Mouse (Mus musculus) spleen, adult 2 months (tissue): Measurements from ENCODE around the gene Nfe2l3. TPM values are rescaled to one million over a fixed set of nuclear protein-coding genes. Genes with fewer than 3 reads are reported as not detected.
"Not testable (repeated sequence)": the region's sequence is repeated elsewhere in the genome, so short reads cannot be mapped to it uniquely, and the experiment has no call there.

Source experiments
- DNase-seq, 2 experiments: peaks; one replicate each; pipeline versions ENCODE4 v3.0.0 to v3.0.0-alpha.2; 2012 to 2021; ENCODE audit warnings: low spot score in 2 of 2, low read depth in 1 of 2
- H3K27ac ChIP-seq: fragments of 200-500 bp; 2 replicates; pipeline ENCODE4 v1.5.1; 2012; ENCODE audit warnings: low read length, inconsistent platforms; ENCODE audit not compliant: insufficient read depth
- H3K27me3 ChIP-seq: fragments of 200-500 bp; 2 replicates; pipeline ENCODE4 v1.6.1; 2012; ENCODE audit warnings: mild to moderate bottlenecking, moderate library complexity, low read length, inconsistent platforms; ENCODE audit not compliant: control insufficient read depth, insufficient read depth
- H3K36me3 ChIP-seq: fragments of 200-500 bp; 2 replicates; pipeline ENCODE4 v1.6.1; 2012; ENCODE audit warnings: mild to moderate bottlenecking, low read length, inconsistent platforms; ENCODE audit not compliant: control insufficient read depth, insufficient read depth
- H3K4me1 ChIP-seq: fragments of 200-500 bp; 2 replicates; pipeline ENCODE4 v1.6.1; 2011; ENCODE audit warnings: inconsistent platforms; ENCODE audit not compliant: control insufficient read depth, insufficient read depth, insufficient read length
- H3K4me3 ChIP-seq: fragments of 200-500 bp; 2 replicates; pipeline ENCODE4 v1.5.1; 2011; ENCODE audit warnings: mild to moderate bottlenecking, inconsistent platforms; ENCODE audit not compliant: insufficient read depth, insufficient read length; ENCODE audit errors: extremely low read depth
- CTCF ChIP-seq: fragments of 200-500 bp; IDR thresholded peaks from 2 replicates; pipeline ENCODE4 v1.5.1; 2011; ENCODE audit warnings: mild to moderate bottlenecking, inconsistent platforms; ENCODE audit not compliant: insufficient read depth, insufficient read length, insufficient replicate concordance; ENCODE audit errors: extremely low read depth
- POLR2A ChIP-seq: fragments of 200-500 bp; IDR thresholded peaks from 2 replicates; pipeline ENCODE4 v1.6.1; 2011; ENCODE audit warnings: low read depth, low read length, inconsistent platforms
- WGBS: fragments of 180-500 bp; shearing (Covaris S2); methylation state at CpG from one replicate; pipeline ENCODE4 v1.1.7; 2018; 5-methylcytosine and 5-hydroxymethylcytosine counted together
- polyA plus RNA-seq: library from polyadenylated mRNA; depleted of rRNA; stranded (reverse); fragments of >200 nt; gene quantifications from 2 replicates; pipeline ENCODE4 v1.2.3, GENCODE M21; 2012

The Nfe2l3 gene
- polyA plus RNA-seq, 1 experiment: 0.16 TPM

DNA sequence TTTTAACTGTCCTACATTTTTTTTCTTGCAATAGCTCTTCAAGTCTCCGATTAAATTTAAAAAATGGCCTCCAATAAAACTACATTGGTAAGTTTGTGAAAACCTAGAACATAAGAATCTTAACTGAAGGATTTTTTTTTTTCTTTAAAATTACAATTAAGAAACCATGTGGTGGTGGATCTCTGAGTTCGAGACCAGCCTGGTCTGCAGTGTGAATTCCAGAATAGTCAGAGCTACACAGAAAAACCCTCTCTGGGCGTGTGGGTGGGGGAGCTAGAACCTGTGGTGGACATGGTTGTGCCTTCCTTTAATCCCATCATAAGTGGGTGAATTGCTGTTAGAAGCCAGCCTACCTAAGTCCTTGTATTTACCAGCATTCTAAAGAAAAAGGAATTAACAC lies 39.3 kb downstream of the Nfe2l3 start:
- TF ChIP-seq POLR2A (no peak), CTCF (no peak)
- peaks cover 4% of the 10 kb centered on the region; the same call in 1 of the 2 replicates for H3K4me1 ChIP-seq
- no peak overlapping the region; the same call in 1 of the 2 replicates for H3K4me3 ChIP-seq
- no peak overlapping the region for H3K27ac ChIP-seq
- WGBS: 23% methylated on average over 3 of the region's 3 CpGs
- H3K27me3 ChIP-seq: no peaks in the 10 kb centered on the region
- peaks cover 13% of the 10 kb centered on the region for H3K36me3 ChIP-seq
- no peak for DNase-seq

DNA sequence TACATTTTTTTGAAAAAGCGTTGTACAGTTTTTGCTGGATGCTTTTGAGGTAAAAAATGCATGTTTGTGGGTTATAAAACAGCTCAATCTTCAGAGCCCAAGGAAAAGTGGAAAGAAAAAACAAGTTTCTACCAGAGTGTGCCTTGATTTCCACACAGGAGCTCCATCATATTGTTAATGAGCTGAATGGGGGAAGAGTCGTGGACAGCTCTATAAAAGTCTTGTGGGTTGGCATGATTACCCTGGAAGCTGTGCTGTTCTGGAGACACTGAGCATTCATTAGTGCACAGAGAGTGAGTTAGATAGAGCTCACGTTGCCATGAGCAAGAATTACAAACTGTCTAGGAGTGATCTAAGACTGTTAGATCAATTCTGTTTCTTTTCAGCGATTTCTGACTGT lies 39.7 kb downstream of the Nfe2l3 start:
- Histone ChIP-seq H3K27ac (no peak overlapping the region), H3K36me3 (peaks cover 13% of the 10 kb centered on the region), H3K4me3 (no peak overlapping the region), H3K4me1 (peaks cover 4% of the 10 kb centered on the region; the same call in 1 of the 2 replicates), H3K27me3 (no peaks in the 10 kb centered on the region)
- TF ChIP-seq CTCF: no peak
- no peak for TF ChIP-seq POLR2A
- no peak for DNase-seq
- WGBS: 49% methylated on average over 4 of the region's 4 CpGs

DNA sequence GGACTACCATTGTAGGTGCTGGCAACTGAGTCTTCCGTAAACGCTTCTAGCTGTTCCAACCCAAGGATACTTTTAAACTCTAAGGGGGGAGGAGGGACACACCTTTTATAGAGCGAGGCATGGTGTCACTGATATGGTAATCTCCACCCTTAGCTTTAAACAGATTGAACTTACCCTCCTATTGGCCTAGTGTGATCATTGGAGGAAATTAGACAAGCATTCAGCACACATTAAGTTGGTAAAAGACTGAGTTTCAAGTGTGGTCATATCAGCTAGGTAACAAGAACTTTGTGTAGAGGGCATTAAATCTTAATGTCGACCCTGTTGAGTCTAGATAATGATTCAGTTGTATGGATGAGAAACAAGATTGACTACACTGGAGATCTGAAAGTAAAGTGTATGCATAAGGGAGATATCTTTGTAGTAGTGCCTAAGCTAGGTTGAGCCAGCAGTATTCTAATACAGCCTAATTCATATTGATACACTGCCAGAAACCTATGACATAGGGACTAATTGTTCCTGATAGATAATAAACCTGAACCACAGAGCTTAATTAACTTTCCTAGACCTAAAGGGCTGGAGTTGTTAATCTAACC lies 46.8 kb downstream of the Nfe2l3 start:
- WGBS: 87% methylated on average over 4 of the region's 4 CpGs
- TF ChIP-seq POLR2A (no peak), CTCF (no peak)

DNA sequence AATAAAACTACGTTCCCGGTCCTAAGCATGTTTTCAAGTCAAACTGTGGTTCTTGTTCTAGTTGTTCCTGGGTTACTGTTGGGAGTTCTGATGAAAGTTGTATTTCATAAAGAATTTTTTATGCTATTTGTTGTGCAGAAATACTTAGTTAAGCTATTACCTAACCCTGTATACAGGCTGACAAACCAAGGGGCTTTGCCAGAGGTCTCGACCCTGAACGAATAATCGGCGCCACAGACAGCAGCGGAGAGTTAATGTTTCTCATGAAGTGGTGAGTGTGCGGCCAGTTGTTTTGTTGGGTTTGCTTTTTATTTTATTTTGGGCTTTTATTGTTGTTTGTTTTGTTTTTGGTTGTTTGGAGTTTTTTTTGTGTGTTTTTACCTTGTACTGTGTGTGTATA lies 49.1 kb downstream of the Nfe2l3 start:
- no peak for DNase-seq
- WGBS: 95% methylated on average over 8 of the region's 8 CpGs
- no peak for TF ChIP-seq CTCF
- TF ChIP-seq POLR2A: no peak
- no peaks in the 10 kb centered on the region for H3K4me1 ChIP-seq
- H3K4me3 ChIP-seq: no peak overlapping the region
- peaks cover 34% of the 10 kb centered on the region for H3K36me3 ChIP-seq
- H3K27ac ChIP-seq: no peak overlapping the region
- H3K27me3 ChIP-seq: no peaks in the 10 kb centered on the region

More for the DNA sequence above, 46.8 kb downstream of the Nfe2l3 start:
- no peak for DNase-seq
- Histone ChIP-seq H3K4me1 (no peaks in the 10 kb centered on the region), H3K4me3 (no peak overlapping the region), H3K36me3 (peaks cover 43% of the 10 kb centered on the region), H3K27ac (no peak overlapping the region), H3K27me3 (no peaks in the 10 kb centered on the region)

DNA sequence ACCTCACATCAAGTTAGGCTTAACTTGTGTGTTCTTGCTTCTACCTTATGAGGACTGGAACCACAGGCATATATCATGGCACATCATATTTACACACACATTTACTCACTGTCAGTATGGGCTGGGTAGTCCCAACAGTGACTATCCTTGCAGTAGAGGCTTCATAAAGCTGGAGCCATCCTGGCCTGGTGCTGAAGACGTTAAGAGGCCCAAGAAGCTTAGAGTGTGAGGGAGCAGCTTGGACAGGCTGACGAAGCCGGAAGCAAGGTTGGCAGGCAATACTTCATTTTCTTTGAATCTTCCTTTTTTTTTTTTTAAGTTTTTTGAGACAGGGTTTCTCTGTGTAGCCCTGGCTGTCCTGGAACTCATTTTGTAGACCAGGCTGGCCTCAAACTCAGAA lies 51.4 kb downstream of the Nfe2l3 start:
- no peak for DNase-seq
- Histone ChIP-seq H3K27ac (no peak overlapping the region), H3K36me3 (peaks cover 28% of the 10 kb centered on the region), H3K27me3 (no peaks in the 10 kb centered on the region), H3K4me3 (no peak overlapping the region), H3K4me1 (no peaks in the 10 kb centered on the region)
- TF ChIP-seq POLR2A: no peak
- TF ChIP-seq CTCF: no peak
- 94% methylated on average over 3 of the region's 3 CpGs for WGBS

DNA sequence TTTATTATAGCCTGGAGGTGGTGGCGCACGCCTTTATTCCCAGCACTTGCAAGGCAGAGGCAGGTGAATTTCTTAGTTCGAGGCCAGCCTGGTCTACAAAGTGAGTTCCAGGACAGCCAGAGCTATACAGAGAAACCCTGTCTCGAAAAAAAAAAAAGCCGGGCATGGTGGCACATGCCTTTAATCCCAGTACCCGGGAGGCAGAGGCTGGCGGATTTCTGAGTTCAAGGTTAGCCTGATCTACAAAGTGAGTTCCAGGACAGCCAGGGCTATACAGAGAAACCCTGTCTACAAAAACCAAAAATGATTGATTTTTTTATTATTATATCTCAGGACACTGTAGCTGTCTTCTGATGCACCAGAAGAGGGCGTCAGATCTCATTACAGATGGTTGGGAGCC lies 52.1 kb downstream of the Nfe2l3 start:
- H3K27ac ChIP-seq, H3K4me3 ChIP-seq, H3K27me3 ChIP-seq, H3K4me1 ChIP-seq, DNase-seq: not testable (repeated sequence)
- H3K36me3 ChIP-seq: peaks cover 21% of the 10 kb centered on the region
- 94% methylated on average over 8 of the region's 8 CpGs for WGBS

DNA sequence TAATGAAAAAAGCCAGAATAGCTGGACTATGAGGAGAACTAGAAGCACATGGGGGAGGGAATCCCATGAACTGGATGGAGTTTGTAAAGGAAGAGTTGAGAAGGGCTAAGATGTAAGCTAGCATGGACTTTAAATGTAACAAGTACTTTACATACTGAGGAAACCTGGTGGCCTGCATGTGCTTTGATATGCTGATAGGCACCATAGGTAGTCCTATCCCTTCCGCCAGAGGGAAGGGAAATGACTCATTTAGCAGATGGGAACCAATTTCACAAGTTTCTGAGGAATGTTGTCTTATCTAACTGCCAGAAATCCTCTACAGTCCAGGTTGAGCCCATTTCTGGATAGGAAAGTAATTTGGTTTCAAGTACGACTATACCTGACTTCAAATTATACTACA lies 53.2 kb downstream of the Nfe2l3 start:
- no peaks in the 10 kb centered on the region for H3K4me1 ChIP-seq
- no peak overlapping the region for H3K27ac ChIP-seq
- no peak for DNase-seq
- peaks cover 16% of the 10 kb centered on the region for H3K36me3 ChIP-seq
- WGBS: 71% methylated on average over 2 of the region's 2 CpGs
- no peak overlapping the region for H3K4me3 ChIP-seq
- TF ChIP-seq CTCF: no peak
- TF ChIP-seq POLR2A: no peak
- H3K27me3 ChIP-seq: no peaks in the 10 kb centered on the region
